Mouse (Mus musculus) left cerebral cortex, postnatal 36 days (tissue): ENCODE measurements at regions not wholly inside any gene's neighbourhood (a gene's known extent, or its start where the extent isn't known, plus 50 kb on each side); places are given as distances from the start of the nearest gene placed in this dataset.

Experiments used
- DNase-seq, 2 experiments: peaks; one replicate each; pipeline ENCODE4 v3.0.0; 2021 to 2022; ENCODE audit warnings: low spot score in 2 of 2, mixed read lengths in 1 of 2
- intact Hi-C: fragments of 180-260 bp; cut with DNase I; formaldehyde crosslinking; loops from one replicate; pipeline ENCODE4 v1.15.1; 2025

- DNase-seq = no peak
- intact Hi-C loops = no loop called here
These were observed 51.0 kb upstream of the Foxn3 start for GRCm38 (mm10) chr12:99614420-99614819.
